Mouse (Mus musculus) G1E (cell line): ENCODE measurements around the gene Rps9.

Experiments used
- CTCF ChIP-seq: IDR thresholded peaks from 2 replicates; pipeline ENCODE4 v1.5.1; 2012; ENCODE audit warnings: low read depth, low read length, inconsistent platforms, mixed read lengths
- GATA1 ChIP-seq: IDR thresholded peaks from 2 replicates; pipeline ENCODE4 v1.6.1; 2012; ENCODE audit warnings: borderline replicate concordance, low read length, inconsistent platforms, mixed read lengths
- GATA2 ChIP-seq: IDR thresholded peaks from 2 replicates; pipeline ENCODE4 v1.6.1; 2012; ENCODE audit warnings: low read depth, low read length, inconsistent platforms, borderline replicate concordance
- POLR2AphosphoS5 ChIP-seq: IDR thresholded peaks from 2 replicates; pipeline ENCODE4 v1.6.1; 2012; ENCODE audit warnings: low read depth, low read length, inconsistent platforms; ENCODE audit not compliant: insufficient replicate concordance
- TAL1 ChIP-seq: conservative IDR thresholded peaks from 2 replicates; pipeline ENCODE4 v1.6.1; 2012; ENCODE audit warnings: low read depth, low read length, inconsistent platforms, mixed read lengths

GRCm38 (mm10) chr7:3656966-3657365 is 46.8 kb upstream of the Rps9 start:
- TF ChIP-seq CTCF (no peak), TAL1 (no peak), GATA1 (no peak), POLR2AphosphoS5 (no peak), GATA2 (no peak)
